Mouse (Mus musculus) midbrain, embryonic 13.5 days (tissue): ENCODE data around the gene Gja1. TPM values are rescaled to one million over a fixed set of nuclear protein-coding genes. Genes with fewer than 3 reads are reported as not detected.

Experiments
- polyA plus RNA-seq: library from polyadenylated mRNA; unstranded; fragments of >200 nt; fragmentation: Nextera tagmentation; extraction: Ambion mirVana; gene quantifications from 2 replicates; pipeline ENCODE4 v1.2.1, GENCODE M21; 2015

Gene Gja1
- polyA plus RNA-seq, 1 experiment from 2014 or later = 80.5 TPM

Other genes starting within 250 kb of the Gja1 start
- gene Tbc1d32, start 148.6 kb upstream of the Gja1 start, polyA plus RNA-seq = 3.1 and 3.5 TPM in 2 replicates